Mouse (Mus musculus): ENCODE data around the gene Igfbp7.

- TF ChIP-seq CTCF (IDR thresholded peaks at IDR 0.05; ENCODE audit: low read depth) (no peak), EP300 (optimal IDR thresholded peaks at IDR 0.05) (no peak)
Observed at GRCm38 (mm10) chr5:77367145-77367544, 40.7 kb downstream of the Igfbp7 start.

Data from stomach, postnatal 0 days (tissue).